Mouse (Mus musculus): Measurements from ENCODE around the gene Kcnip4. TPM values are rescaled to one million over a fixed set of nuclear protein-coding genes. Genes with fewer than 3 reads are reported as not detected.

Kcnip4 gene
- polyA plus RNA-seq, 1 experiment from 2014 or later: 0.40 TPM

DNA sequence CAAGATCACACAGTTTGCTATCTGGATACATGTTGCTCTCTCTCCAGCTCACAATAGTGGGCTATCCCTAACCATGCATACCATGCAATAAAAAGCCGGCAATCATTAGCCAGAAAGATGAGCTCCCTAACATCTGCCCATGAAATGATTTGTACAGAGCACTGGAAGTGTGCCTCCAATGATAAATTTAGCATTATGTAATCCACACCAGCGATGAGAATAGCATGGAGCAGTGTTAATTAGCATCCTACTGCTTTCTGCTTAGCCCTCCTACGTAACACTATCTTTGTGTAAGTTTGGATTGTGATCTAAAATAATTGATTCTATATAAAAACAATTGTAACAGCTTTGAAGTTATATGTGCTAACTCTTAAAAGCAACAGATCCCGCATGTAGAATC is 268.7 kb downstream of the Kcnip4 start:
- POLR2A ChIA-PET: no interaction called here
- no peak for DNase-seq (ENCODE audit: low read depth, low spot score)
- no peak for ATAC-seq
- peaks cover 20% of the 10 kb centered on the region for H3K27me3 ChIP-seq
- in situ Hi-C loops (cut with MboI; ENCODE audit: low pct_unique_long_range_greater_than_20kb): no loop called here
- CTCF ChIA-PET: interaction anchor here (1.4 kb wide), 1 partner anchor 12 kb away, joined by 5 read pairs; no protein-coding TSS in a partner anchor
- TF ChIP-seq CTCF (IDR thresholded peaks at IDR 0.05): no peak

DNA sequence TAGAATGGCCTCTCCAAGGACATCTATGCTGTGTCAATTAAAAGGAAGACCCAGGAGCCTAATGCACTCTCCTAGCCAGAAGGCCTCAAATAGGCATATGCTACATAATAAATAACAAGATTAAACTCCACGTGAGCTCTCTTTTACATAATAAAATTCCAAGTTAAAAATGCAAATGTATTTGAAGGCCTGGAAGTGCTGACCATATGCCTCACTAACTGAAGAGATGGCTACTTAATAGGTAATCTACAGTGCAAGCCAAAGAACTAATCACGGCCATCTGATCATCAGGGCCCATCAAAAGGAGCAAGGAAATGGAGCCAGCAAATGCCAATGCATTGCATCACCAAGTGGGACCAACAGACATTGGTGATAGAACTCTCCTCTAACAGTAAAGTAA is 277.6 kb downstream of the Kcnip4 start:
- no peak for TF ChIP-seq CTCF (IDR thresholded peaks at IDR 0.05)
- ChIA-PET POLR2A (no interaction called here), CTCF (no interaction called here)
- DNase-seq (ENCODE audit: low read depth, low spot score) (no peak), ATAC-seq (no peak)
- H3K27me3 ChIP-seq: no peaks in the 10 kb centered on the region
- in situ Hi-C loops (cut with MboI; ENCODE audit: low pct_unique_long_range_greater_than_20kb): no loop called here

DNA sequence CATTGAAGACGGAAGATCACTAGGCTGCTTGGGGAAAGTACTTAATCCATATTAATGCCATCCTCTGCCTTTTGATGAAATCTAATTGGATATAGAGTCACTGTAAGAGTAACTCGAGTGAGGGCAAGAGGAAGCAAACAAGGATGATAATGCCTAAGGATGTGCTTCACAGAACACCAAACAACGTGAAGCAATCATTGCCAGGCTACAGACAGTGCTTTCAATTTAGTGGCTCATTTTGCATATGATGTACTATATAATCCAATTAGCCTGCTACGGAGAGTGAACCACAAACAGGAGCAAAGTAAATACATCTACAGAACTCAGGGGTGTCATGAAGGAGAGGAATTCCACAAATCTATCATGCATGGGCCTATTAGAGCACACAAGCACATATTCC is 280.3 kb downstream of the Kcnip4 start:
- TF ChIP-seq CTCF (IDR thresholded peaks at IDR 0.05): no peak
- ChIA-PET CTCF (no interaction called here), POLR2A (no interaction called here)
- H3K27me3 ChIP-seq: no peaks in the 10 kb centered on the region
- ATAC-seq (no peak), DNase-seq (ENCODE audit: low read depth, low spot score) (no peak)
- in situ Hi-C loops (cut with MboI; ENCODE audit: low pct_unique_long_range_greater_than_20kb): no loop called here

- in situ Hi-C loops (cut with MboI; ENCODE audit: low pct_unique_long_range_greater_than_20kb): no loop called here
- TF ChIP-seq CTCF (IDR thresholded peaks at IDR 0.05): no peak
- H3K27me3 ChIP-seq: no peaks in the 10 kb centered on the region
- ATAC-seq (no peak), DNase-seq (ENCODE audit: low read depth, low spot score) (no peak)
- CTCF ChIA-PET: no interaction called here
- POLR2A ChIA-PET: no interaction called here
Observed at GRCm38 (mm10) chr5:49241708-49242107, 283.0 kb downstream of the Kcnip4 start.

DNA sequence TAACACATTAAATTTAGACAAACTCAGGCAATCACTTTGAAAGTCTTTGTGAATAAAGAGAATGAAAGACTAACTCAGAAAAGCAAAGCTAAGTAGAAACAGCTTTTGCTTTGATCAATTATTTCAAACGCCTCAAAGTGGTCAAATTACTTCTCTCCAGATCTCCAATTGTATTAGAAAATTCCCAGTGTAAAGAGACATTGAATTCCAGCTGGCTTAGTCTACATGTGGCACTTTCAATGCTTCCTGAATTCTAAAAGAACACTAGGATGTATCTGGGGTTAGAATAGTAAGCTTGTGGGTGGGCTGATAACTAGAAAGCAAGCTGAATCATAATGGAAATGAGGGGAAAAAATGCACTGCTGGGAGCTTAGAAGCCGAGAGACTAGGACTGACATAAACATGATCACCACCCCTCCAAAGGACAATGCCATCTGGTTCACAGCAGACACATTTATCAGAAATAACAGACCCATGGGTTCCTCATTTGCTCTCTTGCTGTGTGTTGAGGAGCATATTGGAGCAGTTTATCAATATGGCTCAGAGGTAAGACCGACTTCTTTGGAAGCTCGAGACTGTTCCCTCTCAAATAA is 323.4 kb downstream of the Kcnip4 start:
- in situ Hi-C loops (cut with MboI; ENCODE audit: low pct_unique_long_range_greater_than_20kb): no loop called here
- no peaks in the 10 kb centered on the region for H3K27me3 ChIP-seq
- no peak for DNase-seq (ENCODE audit: low read depth, low spot score)
- ChIA-PET POLR2A (no interaction called here), CTCF (interaction anchor here (0.8 to 1.5 kb wide), 2 partner anchors 9 to 19 kb away, joined by 3 read pairs; no protein-coding TSS in a partner anchor)
- ATAC-seq: no peak
- no peak for TF ChIP-seq CTCF (IDR thresholded peaks at IDR 0.05)

DNA sequence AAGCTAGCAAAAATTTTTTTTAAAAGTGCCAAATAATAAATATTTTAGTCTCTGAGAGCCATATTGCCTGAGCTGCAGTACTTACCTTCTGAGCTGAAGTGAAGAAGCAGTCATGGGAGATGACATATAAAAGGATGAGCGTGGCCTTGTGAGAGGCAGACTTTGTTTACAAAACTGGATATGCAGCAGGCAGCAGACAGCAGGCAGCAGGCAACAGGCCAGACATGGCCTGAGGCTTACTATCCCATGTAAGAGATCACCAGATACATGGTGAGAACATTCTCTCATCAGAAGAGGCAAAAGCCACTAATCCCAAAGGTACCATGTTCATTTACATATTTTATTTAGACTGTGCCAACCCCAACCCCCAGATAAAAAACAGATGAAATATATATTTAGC is 336.5 kb downstream of the Kcnip4 start:
- in situ Hi-C loops (cut with MboI; ENCODE audit: low pct_unique_long_range_greater_than_20kb): no loop called here
- POLR2A ChIA-PET: no interaction called here

GRCm38 (mm10) chr5:49150116-49150811 is 374.4 kb downstream of the Kcnip4 start:
- in situ Hi-C loops (cut with MboI; ENCODE audit: low pct_unique_long_range_greater_than_20kb): no loop called here
- CTCF ChIA-PET: no interaction called here

More for the DNA sequence above, 336.5 kb downstream of the Kcnip4 start:
- ATAC-seq (no peak), DNase-seq (ENCODE audit: low read depth, low spot score) (no peak)
- no peak for TF ChIP-seq CTCF (IDR thresholded peaks at IDR 0.05)
- no peaks in the 10 kb centered on the region for H3K27me3 ChIP-seq
- CTCF ChIA-PET: interaction anchor here (1.2 kb wide), 1 partner anchor 8 kb away, joined by 3 read pairs; no protein-coding TSS in a partner anchor

DNA sequence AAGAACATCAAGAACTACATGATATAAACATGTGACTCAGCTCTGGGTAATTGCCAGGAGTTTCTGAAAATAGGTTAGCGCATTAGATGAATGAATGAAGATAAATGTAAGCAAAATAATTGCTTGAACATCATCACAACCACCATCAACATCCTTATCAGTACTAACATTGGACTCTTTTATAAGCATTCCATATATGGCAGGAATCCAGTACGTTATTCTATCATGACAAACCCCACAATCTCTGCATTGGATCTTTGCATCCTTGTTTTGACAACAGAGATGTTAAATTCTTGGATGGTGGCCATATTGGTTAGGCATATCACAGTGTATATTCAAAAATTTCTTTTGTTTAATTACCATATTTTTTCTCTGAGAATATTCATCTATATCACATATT is 375.0 kb downstream of the Kcnip4 start:
- ATAC-seq (no peak), DNase-seq (ENCODE audit: low read depth, low spot score) (no peak)
- POLR2A ChIA-PET: no interaction called here
- CTCF ChIA-PET: no interaction called here
- TF ChIP-seq CTCF (IDR thresholded peaks at IDR 0.05): no peak
- no peaks in the 10 kb centered on the region for H3K27me3 ChIP-seq
- in situ Hi-C loops (cut with MboI; ENCODE audit: low pct_unique_long_range_greater_than_20kb): no loop called here

More at GRCm38 (mm10) chr5:49150116-49150811, 374.4 kb downstream of the Kcnip4 start:
- POLR2A ChIA-PET: no interaction called here
- ATAC-seq (no peak), DNase-seq (ENCODE audit: low read depth, low spot score) (no peak)
- H3K27me3 ChIP-seq: no peaks in the 10 kb centered on the region
- no peak for TF ChIP-seq CTCF (IDR thresholded peaks at IDR 0.05)

DNA sequence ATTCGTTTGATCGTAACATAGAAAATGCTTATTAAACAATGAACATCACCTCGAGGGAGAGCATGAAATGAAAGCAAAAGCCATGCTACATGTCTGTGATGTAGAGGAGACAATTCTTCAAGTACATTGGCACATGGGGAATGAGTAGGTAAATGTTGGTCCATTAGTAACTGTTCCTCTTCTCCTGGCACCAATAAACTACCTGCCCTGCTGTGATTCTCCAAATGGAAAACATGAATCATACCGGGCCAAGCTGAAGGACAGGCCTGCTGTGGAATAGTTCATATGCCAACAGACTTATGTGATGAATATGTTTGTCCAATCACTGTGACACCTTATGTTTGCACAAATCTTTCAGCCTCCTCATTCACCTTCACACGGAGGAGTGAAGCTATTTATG is 429.3 kb downstream of the Kcnip4 start:
- ATAC-seq (no peak), DNase-seq (ENCODE audit: low read depth, low spot score) (no peak)
- in situ Hi-C loops (cut with MboI; ENCODE audit: low pct_unique_long_range_greater_than_20kb): loop anchor here (25.0 kb wide), 1 partner anchor 867 kb away; no protein-coding TSS in a partner anchor
- CTCF ChIA-PET: no interaction called here
- POLR2A ChIA-PET: no interaction called here
- H3K27me3 ChIP-seq: peaks cover 8% of the 10 kb centered on the region
- no peak for TF ChIP-seq CTCF (IDR thresholded peaks at IDR 0.05)

DNA sequence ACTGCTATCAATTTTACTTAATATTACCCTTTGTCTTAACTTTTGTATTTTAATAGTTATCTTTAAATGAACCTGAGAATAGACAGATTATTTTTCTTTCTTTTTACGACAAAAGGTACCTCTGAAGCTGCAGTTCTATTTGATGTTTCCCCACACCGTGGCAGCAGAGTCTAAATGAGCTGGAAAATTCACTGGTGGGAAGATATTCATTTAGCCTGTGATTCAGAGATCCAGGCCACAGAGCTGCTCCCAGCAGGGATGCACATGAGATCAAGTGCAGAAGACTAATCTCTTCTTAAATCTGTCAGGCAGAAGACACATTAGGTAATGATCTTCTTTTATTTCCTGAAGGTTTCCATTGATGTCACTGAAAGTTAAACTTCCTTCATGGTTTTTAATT is 429.8 kb downstream of the Kcnip4 start:
- POLR2A ChIA-PET: no interaction called here

DNA sequence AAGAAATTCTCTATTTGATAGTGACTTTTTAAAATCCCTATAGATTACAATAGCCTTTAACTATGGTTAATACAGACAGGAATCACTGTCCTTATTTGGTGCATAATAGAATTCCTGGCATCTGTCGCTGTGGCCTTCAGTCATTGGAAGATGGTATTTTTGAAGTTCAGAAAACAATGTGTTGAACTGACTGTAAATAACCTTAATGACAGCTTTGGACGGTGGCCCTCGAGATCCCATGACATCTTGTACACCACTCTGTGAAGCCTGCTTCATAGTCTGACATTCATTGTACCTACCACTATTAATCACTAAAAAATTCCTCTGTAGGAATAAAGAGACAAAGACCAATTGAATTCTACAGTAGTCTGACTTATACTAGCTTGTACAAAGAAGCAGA is 430.4 kb downstream of the Kcnip4 start:
- DNase-seq (ENCODE audit: low read depth, low spot score): no peak
- in situ Hi-C loops (cut with MboI; ENCODE audit: low pct_unique_long_range_greater_than_20kb): loop anchor here (25.0 kb wide), 1 partner anchor 868 kb away; no protein-coding TSS in a partner anchor
- H3K27me3 ChIP-seq: peaks cover 8% of the 10 kb centered on the region
- no peak for TF ChIP-seq CTCF (IDR thresholded peaks at IDR 0.05)
- POLR2A ChIA-PET: no interaction called here
- no peak for ATAC-seq
- CTCF ChIA-PET: interaction anchor here (1.9 kb wide), 1 partner anchor 26 kb away, joined by 3 read pairs; no protein-coding TSS in a partner anchor

More for the DNA sequence above, 429.8 kb downstream of the Kcnip4 start:
- CTCF ChIA-PET: no interaction called here
- DNase-seq (ENCODE audit: low read depth, low spot score): no peak
- TF ChIP-seq CTCF (IDR thresholded peaks at IDR 0.05): peak; percentile 8
- ATAC-seq: no peak
- in situ Hi-C loops (cut with MboI; ENCODE audit: low pct_unique_long_range_greater_than_20kb): loop anchor here (25.0 kb wide), 1 partner anchor 867 kb away; no protein-coding TSS in a partner anchor
- peaks cover 8% of the 10 kb centered on the region for H3K27me3 ChIP-seq
